Mouse (Mus musculus): ENCODE data around the gene Stat6.

DNA sequence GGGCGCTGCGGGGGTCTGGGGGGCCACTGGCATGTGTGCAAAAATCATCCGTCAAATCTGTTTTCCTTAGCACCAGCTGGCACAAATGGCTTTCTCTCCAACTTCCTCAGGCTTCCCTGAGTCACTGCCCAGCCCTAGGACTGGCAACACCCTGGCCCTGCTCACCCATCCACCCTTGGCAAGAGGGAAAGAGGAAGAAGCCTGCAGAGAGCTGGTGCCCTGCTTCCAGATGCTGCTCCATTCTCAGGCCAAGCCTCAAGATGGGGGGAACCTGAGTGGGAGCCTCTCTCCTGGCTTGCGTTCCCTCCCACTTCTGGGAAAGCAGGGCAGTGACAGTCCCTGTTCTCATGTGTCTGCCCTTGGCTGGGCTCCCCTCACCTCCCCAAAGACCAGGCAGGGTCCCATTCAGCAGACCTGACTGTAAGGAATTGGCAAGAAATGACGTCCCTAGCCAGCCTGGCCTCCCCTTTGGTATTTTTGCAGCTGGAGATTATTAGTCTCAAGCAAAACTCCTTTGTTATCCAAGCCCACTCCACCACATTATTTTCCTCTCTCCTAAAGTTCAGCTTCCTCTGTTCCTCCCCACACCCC lies 45.4 kb upstream of the Stat6 start:
- TF ChIP-seq CTCF (IDR thresholded peaks at IDR 0.05; ENCODE audit: low read depth) = no peak
- no peak for TF ChIP-seq EP300 (IDR thresholded peaks at IDR 0.05; ENCODE audit: low read depth)

Data from liver, postnatal 0 days (tissue).